Mouse (Mus musculus): ENCODE measurements at regions not wholly inside any gene's neighbourhood (a gene's known extent, or its start where the extent isn't known, plus 50 kb on each side); places are given as distances from the start of the nearest gene placed in this dataset.

GRCm38 (mm10) chr17:4182106-4182505 lies 486.0 kb upstream of the Nox3 start:
- no peak for ATAC-seq (ENCODE audit: insufficient read depth, low FRiP score)
- no peak overlapping the region for H3K9ac ChIP-seq (ENCODE audit: low read length)
- H3K27ac ChIP-seq (ENCODE audit: low read length), result no peak overlapping the region
- H3K4me3 ChIP-seq (replicated peaks; ENCODE audit: low read length), result no peak overlapping the region
- H3K27me3 ChIP-seq (ENCODE audit: control insufficient read depth, insufficient read depth, low read length), result no peaks in the 10 kb centered on the region
- H3K4me2 ChIP-seq (ENCODE audit: low read depth, low read length), result no peak overlapping the region
- 86% methylated on average over 1 of the region's 1 CpGs for WGBS
- H3K36me3 ChIP-seq (ENCODE audit: control insufficient read depth, insufficient read depth, low read length), result no peaks in the 10 kb centered on the region
- H3K4me1 ChIP-seq (ENCODE audit: control insufficient read depth, insufficient read depth, low read length), result 0 out of 2 replicates have a peak, but pooled peaks cover 8% of the 10 kb centered on the region
- no peaks in the 10 kb centered on the region for H3K9me3 ChIP-seq (replicated peaks; ENCODE audit: control insufficient read depth, low read length)

- no peaks in the 10 kb centered on the region for H3K36me3 ChIP-seq (ENCODE audit: control insufficient read depth, insufficient read depth, low read length)
- H3K4me1 ChIP-seq (ENCODE audit: control insufficient read depth, insufficient read depth, low read length), result 0 out of 2 replicates have a peak, but pooled peaks cover 5% of the 10 kb centered on the region
- H3K9ac ChIP-seq (ENCODE audit: low read length), result no peak overlapping the region
- no peaks in the 10 kb centered on the region for H3K9me3 ChIP-seq (replicated peaks; ENCODE audit: control insufficient read depth, low read length)
- no peak overlapping the region for H3K4me2 ChIP-seq (ENCODE audit: low read depth, low read length)
- no peaks in the 10 kb centered on the region for H3K27me3 ChIP-seq (ENCODE audit: control insufficient read depth, insufficient read depth, low read length)
- ATAC-seq (ENCODE audit: insufficient read depth, low FRiP score), result no peak
- WGBS, result 59% methylated on average over 9 of the region's 9 CpGs
- H3K4me3 ChIP-seq (replicated peaks; ENCODE audit: low read length), result no peak overlapping the region
- H3K27ac ChIP-seq (ENCODE audit: low read length), result peak overlapping the region; percentile 23; the same call in 1 of the 2 replicates
These were observed 490.7 kb upstream of the Nox3 start for GRCm38 (mm10) chr17:4186802-4187201.

- 87% methylated on average over 4 of the region's 4 CpGs for WGBS
- ATAC-seq (ENCODE audit: insufficient read depth, low FRiP score), result no peak
- Histone ChIP-seq H3K9me3 (replicated peaks; ENCODE audit: control insufficient read depth, low read length) (no peaks in the 10 kb centered on the region), H3K9ac (ENCODE audit: low read length) (no peak overlapping the region), H3K27me3 (ENCODE audit: control insufficient read depth, insufficient read depth, low read length) (no peaks in the 10 kb centered on the region), H3K36me3 (ENCODE audit: control insufficient read depth, insufficient read depth, low read length) (no peaks in the 10 kb centered on the region), H3K4me1 (ENCODE audit: control insufficient read depth, insufficient read depth, low read length) (0 out of 2 replicates have a peak, but pooled peaks cover 5% of the 10 kb centered on the region), H3K4me2 (ENCODE audit: low read depth, low read length) (no peak overlapping the region), H3K27ac (ENCODE audit: low read length) (no peak overlapping the region), H3K4me3 (replicated peaks; ENCODE audit: low read length) (no peak overlapping the region)
These were observed 491.5 kb upstream of the Nox3 start for GRCm38 (mm10) chr17:4187606-4188005.

- 54% methylated on average over 8 of the region's 8 CpGs for WGBS
- Histone ChIP-seq H3K4me3 (replicated peaks; ENCODE audit: low read length) (no peak overlapping the region), H3K27me3 (ENCODE audit: control insufficient read depth, insufficient read depth, low read length) (no peaks in the 10 kb centered on the region), H3K27ac (ENCODE audit: low read length) (peak overlapping the region; percentile 46; the same call in 1 of the 2 replicates), H3K36me3 (ENCODE audit: control insufficient read depth, insufficient read depth, low read length) (no peaks in the 10 kb centered on the region), H3K9ac (ENCODE audit: low read length) (no peak overlapping the region), H3K4me2 (ENCODE audit: low read depth, low read length) (0 out of 2 replicates have a peak overlapping the region, but pooled peaks have one; percentile 19), H3K4me1 (ENCODE audit: control insufficient read depth, insufficient read depth, low read length) (0 out of 2 replicates have a peak, but pooled peaks cover 11% of the 10 kb centered on the region), H3K9me3 (replicated peaks; ENCODE audit: control insufficient read depth, low read length) (no peaks in the 10 kb centered on the region)
- peak; percentile 78; the same call in 1 of the 2 replicates for ATAC-seq (ENCODE audit: insufficient read depth, low FRiP score)
These were observed 500.9 kb upstream of the Nox3 start for GRCm38 (mm10) chr17:4196793-4197448.

GRCm38 (mm10) chr17:4198001-4198400 lies 501.9 kb upstream of the Nox3 start:
- no peak overlapping the region for H3K9ac ChIP-seq (ENCODE audit: low read length)
- no peak overlapping the region for H3K4me3 ChIP-seq (replicated peaks; ENCODE audit: low read length)
- H3K36me3 ChIP-seq (ENCODE audit: control insufficient read depth, insufficient read depth, low read length), result no peaks in the 10 kb centered on the region
- H3K9me3 ChIP-seq (replicated peaks; ENCODE audit: control insufficient read depth, low read length), result no peaks in the 10 kb centered on the region
- 77% methylated on average over 3 of the region's 3 CpGs for WGBS
- no peak overlapping the region for H3K4me2 ChIP-seq (ENCODE audit: low read depth, low read length)
- H3K27me3 ChIP-seq (ENCODE audit: control insufficient read depth, insufficient read depth, low read length), result no peaks in the 10 kb centered on the region
- H3K27ac ChIP-seq (ENCODE audit: low read length), result no peak overlapping the region
- no peak for ATAC-seq (ENCODE audit: insufficient read depth, low FRiP score)
- 0 out of 2 replicates have a peak, but pooled peaks cover 11% of the 10 kb centered on the region for H3K4me1 ChIP-seq (ENCODE audit: control insufficient read depth, insufficient read depth, low read length)

GRCm38 (mm10) chr17:4199698-4200153 lies 503.7 kb upstream of the Nox3 start:
- H3K4me2 ChIP-seq (ENCODE audit: low read depth, low read length), result no peak overlapping the region
- H3K27me3 ChIP-seq (ENCODE audit: control insufficient read depth, insufficient read depth, low read length), result no peaks in the 10 kb centered on the region
- H3K4me3 ChIP-seq (replicated peaks; ENCODE audit: low read length), result no peak overlapping the region
- 33% methylated on average over 2 of the region's 2 CpGs for WGBS
- no peaks in the 10 kb centered on the region for H3K36me3 ChIP-seq (ENCODE audit: control insufficient read depth, insufficient read depth, low read length)
- H3K9ac ChIP-seq (ENCODE audit: low read length), result no peak overlapping the region
- H3K27ac ChIP-seq (ENCODE audit: low read length), result peak overlapping the region; percentile 69
- no peaks in the 10 kb centered on the region for H3K9me3 ChIP-seq (replicated peaks; ENCODE audit: control insufficient read depth, low read length)
- 0 out of 2 replicates have a peak, but pooled peaks cover 11% of the 10 kb centered on the region for H3K4me1 ChIP-seq (ENCODE audit: control insufficient read depth, insufficient read depth, low read length)
- ATAC-seq (ENCODE audit: insufficient read depth, low FRiP score), result peak; percentile 92

- Histone ChIP-seq H3K27ac (ENCODE audit: low read length) (no peak overlapping the region), H3K36me3 (ENCODE audit: control insufficient read depth, insufficient read depth, low read length) (no peaks in the 10 kb centered on the region), H3K4me1 (ENCODE audit: control insufficient read depth, insufficient read depth, low read length) (0 out of 2 replicates have a peak, but pooled peaks cover 11% of the 10 kb centered on the region), H3K4me3 (replicated peaks; ENCODE audit: low read length) (no peak overlapping the region), H3K4me2 (ENCODE audit: low read depth, low read length) (no peak overlapping the region), H3K9ac (ENCODE audit: low read length) (no peak overlapping the region), H3K9me3 (replicated peaks; ENCODE audit: control insufficient read depth, low read length) (no peaks in the 10 kb centered on the region), H3K27me3 (ENCODE audit: control insufficient read depth, insufficient read depth, low read length) (no peaks in the 10 kb centered on the region)
- ATAC-seq (ENCODE audit: insufficient read depth, low FRiP score), result no peak
- WGBS, result 87% methylated on average over 4 of the region's 4 CpGs
These were observed 505.2 kb upstream of the Nox3 start for GRCm38 (mm10) chr17:4201300-4201699.

- no peaks in the 10 kb centered on the region for H3K27me3 ChIP-seq (ENCODE audit: control insufficient read depth, insufficient read depth, low read length)
- no peaks in the 10 kb centered on the region for H3K9me3 ChIP-seq (replicated peaks; ENCODE audit: control insufficient read depth, low read length)
- H3K9ac ChIP-seq (ENCODE audit: low read length), result no peak overlapping the region
- no peak overlapping the region for H3K27ac ChIP-seq (ENCODE audit: low read length)
- H3K4me3 ChIP-seq (replicated peaks; ENCODE audit: low read length), result no peak overlapping the region
- ATAC-seq (ENCODE audit: insufficient read depth, low FRiP score), result no peak
- WGBS, result 88% methylated on average over 5 of the region's 5 CpGs
- no peaks in the 10 kb centered on the region for H3K4me1 ChIP-seq (ENCODE audit: control insufficient read depth, insufficient read depth, low read length)
- no peaks in the 10 kb centered on the region for H3K36me3 ChIP-seq (ENCODE audit: control insufficient read depth, insufficient read depth, low read length)
- H3K4me2 ChIP-seq (ENCODE audit: low read depth, low read length), result no peak overlapping the region
These were observed 512.3 kb upstream of the Nox3 start for GRCm38 (mm10) chr17:4208142-4208925.

- H3K27me3 ChIP-seq (ENCODE audit: control insufficient read depth, insufficient read depth, low read length), result no peaks in the 10 kb centered on the region
- H3K36me3 ChIP-seq (ENCODE audit: control insufficient read depth, insufficient read depth, low read length), result no peaks in the 10 kb centered on the region
- no peak for ATAC-seq (ENCODE audit: insufficient read depth, low FRiP score)
- WGBS, result 79% methylated on average over 8 of the region's 8 CpGs
- H3K4me1 ChIP-seq (ENCODE audit: control insufficient read depth, insufficient read depth, low read length), result no peaks in the 10 kb centered on the region
- H3K4me3 ChIP-seq (replicated peaks; ENCODE audit: low read length), result no peak overlapping the region
- H3K4me2 ChIP-seq (ENCODE audit: low read depth, low read length), result no peak overlapping the region
- H3K9ac ChIP-seq (ENCODE audit: low read length), result no peak overlapping the region
- no peak overlapping the region for H3K27ac ChIP-seq (ENCODE audit: low read length)
- H3K9me3 ChIP-seq (replicated peaks; ENCODE audit: control insufficient read depth, low read length), result no peaks in the 10 kb centered on the region
These were observed 513.6 kb upstream of the Nox3 start for GRCm38 (mm10) chr17:4209650-4210049.

All from stomach, embryonic 16.5 days (tissue).